Mouse (Mus musculus) kidney, postnatal 0 days (tissue): Measurements from ENCODE around the gene Ints7. TPM values are rescaled to one million over a fixed set of nuclear protein-coding genes. Genes with fewer than 3 reads are reported as not detected.

Experiments used
- ATAC-seq: fragments of 200-750 bp; cut with Nextera tagmentation; replicated peaks from 2 replicates; pipeline ENCODE4 v1.8.0; 2017; ENCODE audit warnings: low read depth, moderate number of reproducible peaks, moderate TSS enrichment, moderate library complexity; ENCODE audit not compliant: low FRiP score
- DNase-seq: peaks from one replicate; pipeline ENCODE4 v3.0.0-alpha.2; 2016; ENCODE audit warnings: low spot score
- H3K27ac ChIP-seq: fragments of 300-500 bp; sonication (generic); 2 replicates; pipeline ENCODE4 v1.5.1; 2014; ENCODE audit warnings: mild to moderate bottlenecking
- H3K27me3 ChIP-seq: fragments of 300-500 bp; sonication (generic); 2 replicates; pipeline ENCODE4 v1.6.1; 2014; ENCODE audit warnings: low read length, mixed read lengths; ENCODE audit not compliant: insufficient read depth
- H3K36me3 ChIP-seq: fragments of 300-500 bp; sonication (generic); 2 replicates; pipeline ENCODE4 v1.6.1; 2014; ENCODE audit warnings: low read length, mixed read lengths; ENCODE audit not compliant: insufficient read depth
- H3K4me1 ChIP-seq: fragments of 300-500 bp; sonication (generic); replicated peaks from 2 replicates; pipeline ENCODE4 v1.6.1; 2014; ENCODE audit warnings: antibody characterized with exemption, low read length, mixed read lengths; ENCODE audit not compliant: insufficient read depth
- H3K4me2 ChIP-seq: fragments of 300-500 bp; sonication (generic); 2 replicates; pipeline ENCODE4 v1.6.1; 2014; ENCODE audit warnings: mild to moderate bottlenecking, low read length, moderate library complexity, mixed read lengths
- H3K4me3 ChIP-seq: fragments of 300-500 bp; sonication (generic); replicated peaks from 2 replicates; pipeline ENCODE4 v1.5.1; 2014; ENCODE audit warnings: low read depth, low read length
- H3K9ac ChIP-seq: fragments of 300-500 bp; sonication (generic); 2 replicates; pipeline ENCODE4 v1.6.1; 2014; ENCODE audit warnings: low read depth, low read length
- H3K9me3 ChIP-seq: fragments of 300-500 bp; sonication (generic); replicated peaks from 2 replicates; pipeline ENCODE4 v1.6.1; 2016; ENCODE audit warnings: low read length, inconsistent platforms, mixed read lengths
- CTCF ChIP-seq: IDR thresholded peaks from 2 replicates; pipeline ENCODE4 v1.5.1; 2016; ENCODE audit warnings: antibody characterized with exemption, low read depth, mild to moderate bottlenecking, moderate library complexity
- WGBS: fragments of 180-500 bp; shearing (Covaris S2); extraction: QIAGEN DNeasy Blood & Tissue Kit; methylation state at CpG from one replicate; pipeline ENCODE4 v1.1.7; 2014; 5-methylcytosine and 5-hydroxymethylcytosine counted together
- polyA plus RNA-seq: library from polyadenylated mRNA; unstranded; fragments of >200 nt; fragmentation: Nextera tagmentation; extraction: Ambion mirVana; gene quantifications from 2 replicates; pipeline ENCODE4 v1.2.1, GENCODE M21; 2015

Gene Ints7
- polyA plus RNA-seq, 1 experiment from 2014 or later: 31.7 TPM

DNA sequence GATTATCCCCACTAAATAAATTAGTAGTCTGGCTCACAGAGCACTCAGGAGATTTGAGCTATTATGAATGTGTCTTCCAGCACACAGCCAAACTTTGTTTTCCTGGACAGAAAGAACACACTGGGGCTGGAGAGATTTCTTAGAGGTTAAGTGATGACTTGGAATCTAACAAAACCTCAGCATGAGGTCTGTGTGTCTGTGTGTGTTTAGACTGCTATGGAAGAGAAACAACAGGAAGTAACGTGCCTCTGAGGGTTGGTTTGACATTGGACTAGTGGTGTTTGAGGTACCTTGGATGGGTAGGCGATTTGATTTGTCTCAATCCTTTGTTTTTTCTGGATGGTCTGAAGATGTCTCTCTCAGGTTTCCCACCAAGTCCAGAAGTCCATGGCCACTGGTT is 58.7 kb downstream of the Ints7 start:
- DNase-seq (no peak), ATAC-seq (no peak)
- H3K27me3 ChIP-seq: no peaks in the 10 kb centered on the region
- WGBS: 68% methylated on average over 2 of the region's 2 CpGs
- H3K4me1 ChIP-seq: no peaks in the 10 kb centered on the region
- H3K4me3 ChIP-seq: no peak overlapping the region
- TF ChIP-seq CTCF: no peak
- H3K27ac ChIP-seq: no peak overlapping the region
- H3K9me3 ChIP-seq: no peaks in the 10 kb centered on the region
- H3K4me2 ChIP-seq: no peak overlapping the region
- no peak overlapping the region for H3K9ac ChIP-seq
- H3K36me3 ChIP-seq: no peaks in the 10 kb centered on the region

DNA sequence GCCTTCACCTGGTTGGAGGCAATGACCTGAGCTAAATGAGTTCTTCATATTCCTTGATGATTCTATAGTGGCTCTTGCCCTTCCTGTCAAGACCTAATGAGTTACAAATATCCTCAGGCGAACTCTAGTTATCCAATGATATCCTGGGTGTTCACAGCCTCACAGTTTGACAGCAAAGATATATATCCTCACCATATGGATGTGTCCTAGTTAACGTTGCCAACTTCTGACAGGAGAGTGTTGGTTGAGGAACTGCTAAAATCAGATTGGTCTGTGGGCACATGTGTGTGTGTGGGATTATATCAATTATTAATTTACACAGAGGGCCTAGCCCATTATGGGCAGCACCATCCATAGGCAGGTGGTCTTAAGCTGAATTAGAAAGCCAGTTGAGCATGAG is 63.0 kb downstream of the Ints7 start:
- WGBS: 83% methylated on average over 2 of the region's 2 CpGs
- no peak for ATAC-seq
- no peak overlapping the region for H3K9ac ChIP-seq

DNA sequence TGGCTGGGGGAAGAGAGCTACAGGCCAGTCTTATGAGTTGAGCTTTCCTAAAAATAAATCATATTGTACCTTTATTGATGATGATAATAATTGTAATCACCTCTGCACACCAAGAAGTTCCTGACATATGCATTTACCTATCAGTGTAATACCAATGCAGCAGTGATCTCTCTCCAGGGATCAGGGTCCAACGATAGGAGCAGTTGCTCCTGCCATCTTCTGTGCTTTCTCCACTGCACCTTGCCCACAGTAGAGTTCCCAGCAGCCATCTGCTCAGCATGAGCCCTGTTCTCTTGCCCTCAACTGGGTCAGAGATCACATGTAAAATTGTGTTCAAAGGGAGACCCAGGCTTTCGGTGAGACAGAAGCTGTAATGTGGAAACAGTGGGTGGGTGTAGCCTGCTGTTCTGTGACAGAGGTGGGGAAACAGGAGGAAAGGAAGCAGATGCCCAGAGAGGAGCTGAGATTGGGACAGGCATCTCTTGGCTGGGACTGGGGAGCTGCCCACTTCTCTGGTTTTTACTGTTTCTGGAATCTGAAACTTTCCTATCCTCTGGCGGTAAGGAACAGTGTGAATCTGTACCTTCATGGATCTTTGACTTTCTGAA is 63.9 kb downstream of the Ints7 start:
- peaks cover 3% of the 10 kb centered on the region; the same call in 1 of the 2 replicates for H3K4me1 ChIP-seq
- H3K4me2 ChIP-seq: no peak overlapping the region
- ATAC-seq (no peak), DNase-seq (no peak)
- H3K27ac ChIP-seq: no peak overlapping the region
- no peaks in the 10 kb centered on the region for H3K36me3 ChIP-seq
- H3K4me3 ChIP-seq: no peak overlapping the region
- no peak overlapping the region for H3K9ac ChIP-seq
- H3K9me3 ChIP-seq: no peaks in the 10 kb centered on the region
- no peaks in the 10 kb centered on the region for H3K27me3 ChIP-seq
- no peak for TF ChIP-seq CTCF
- WGBS: 74% methylated on average over 3 of the region's 3 CpGs

More for the DNA sequence above, 63.0 kb downstream of the Ints7 start:
- no peak overlapping the region for H3K27ac ChIP-seq
- H3K9me3 ChIP-seq: no peaks in the 10 kb centered on the region
- H3K36me3 ChIP-seq: no peaks in the 10 kb centered on the region
- no peaks in the 10 kb centered on the region for H3K27me3 ChIP-seq
- H3K4me3 ChIP-seq: no peak overlapping the region
- peaks cover 3% of the 10 kb centered on the region; the same call in 1 of the 2 replicates for H3K4me1 ChIP-seq
- DNase-seq: no peak
- TF ChIP-seq CTCF: no peak
- no peak overlapping the region for H3K4me2 ChIP-seq

DNA sequence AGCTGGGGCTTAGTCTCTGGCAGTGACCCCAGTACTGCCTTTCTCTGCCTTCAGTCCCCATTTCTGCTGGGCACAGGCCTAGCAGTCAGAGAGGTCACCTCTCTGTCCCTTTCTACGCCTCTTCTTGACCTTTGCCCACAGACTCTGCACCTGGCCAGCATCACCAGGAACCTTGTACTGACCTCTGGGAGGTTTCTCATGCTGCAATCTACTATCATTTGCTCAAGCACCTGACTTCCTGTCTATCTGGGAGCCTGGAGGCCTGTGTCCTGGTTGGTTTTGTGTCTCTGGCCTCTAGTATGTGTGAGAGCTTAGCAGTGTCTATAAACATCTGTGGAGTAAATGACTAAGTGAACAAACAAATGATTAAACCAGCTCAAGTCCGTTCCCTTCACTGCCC is 64.7 kb downstream of the Ints7 start:
- Histone ChIP-seq H3K36me3 (no peaks in the 10 kb centered on the region), H3K4me1 (peaks cover 3% of the 10 kb centered on the region; the same call in 1 of the 2 replicates), H3K9ac (no peak overlapping the region), H3K27ac (peak overlapping the region; percentile 20; the same call in 1 of the 2 replicates), H3K9me3 (no peaks in the 10 kb centered on the region), H3K4me2 (no peak overlapping the region), H3K4me3 (no peak overlapping the region), H3K27me3 (no peaks in the 10 kb centered on the region)
- DNase-seq: no peak
- TF ChIP-seq CTCF: no peak
- ATAC-seq: peak; percentile 40
- 70% methylated on average over 2 of the region's 2 CpGs for WGBS

DNA sequence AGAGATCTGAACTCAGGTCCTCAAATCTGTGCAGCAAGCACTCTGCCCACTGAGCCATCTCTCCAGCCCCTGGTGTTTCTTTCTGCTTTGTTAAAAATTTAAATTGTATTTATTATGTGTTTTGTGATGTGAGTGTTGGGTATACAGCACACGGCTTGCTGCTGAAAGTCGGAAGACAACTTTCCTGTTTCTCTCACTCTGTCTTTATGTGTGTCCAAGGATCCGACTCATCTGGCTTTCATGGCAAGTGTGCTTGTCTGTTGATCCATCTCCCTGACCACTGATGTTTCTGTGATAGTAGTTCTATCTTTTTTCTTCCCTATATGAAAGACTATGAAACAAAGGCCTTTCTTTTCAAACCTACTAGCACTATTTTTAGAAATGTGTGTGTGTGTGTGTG is 65.4 kb downstream of the Ints7 start:
- no peak for ATAC-seq
- H3K9me3 ChIP-seq: no peaks in the 10 kb centered on the region
- 84% methylated on average over 3 of the region's 3 CpGs for WGBS

DNA sequence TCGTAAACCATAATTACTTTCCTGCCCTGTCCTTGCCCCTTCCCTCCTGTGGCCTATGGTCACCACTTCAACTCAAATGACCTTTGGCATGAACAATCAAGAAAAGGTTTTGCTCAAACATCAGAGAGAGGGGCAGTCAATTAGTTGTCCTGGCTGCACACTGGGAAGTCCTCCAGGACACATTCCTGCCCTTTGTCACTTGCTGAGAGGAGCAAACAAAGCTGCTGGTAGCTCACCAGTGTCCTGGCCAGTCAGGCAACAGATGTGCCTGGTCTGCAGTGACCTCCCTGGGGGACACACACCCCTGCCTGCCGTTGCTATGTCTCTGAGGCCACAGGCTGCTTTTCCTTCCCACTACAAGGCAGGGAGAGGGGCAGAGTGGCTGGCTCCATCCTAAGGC is 66.0 kb downstream of the Ints7 start:
- Histone ChIP-seq H3K27me3 (no peaks in the 10 kb centered on the region), H3K36me3 (no peaks in the 10 kb centered on the region), H3K9ac (no peak overlapping the region), H3K27ac (0 out of 2 replicates have a peak overlapping the region, but pooled peaks have one; percentile 8), H3K4me2 (no peak overlapping the region), H3K9me3 (no peaks in the 10 kb centered on the region), H3K4me3 (no peak overlapping the region), H3K4me1 (peaks cover 3% of the 10 kb centered on the region; the same call in 1 of the 2 replicates)
- TF ChIP-seq CTCF: no peak
- peak; percentile 49; the same call in 1 of the 2 replicates for ATAC-seq
- 29% methylated on average over 2 of the region's 2 CpGs for WGBS
- peak; percentile 56 for DNase-seq

More for the DNA sequence above, 65.4 kb downstream of the Ints7 start:
- no peak overlapping the region for H3K4me2 ChIP-seq
- no peak for DNase-seq
- no peak overlapping the region for H3K9ac ChIP-seq
- no peaks in the 10 kb centered on the region for H3K27me3 ChIP-seq
- no peaks in the 10 kb centered on the region for H3K36me3 ChIP-seq
- no peak for TF ChIP-seq CTCF
- H3K4me1 ChIP-seq: peaks cover 3% of the 10 kb centered on the region; the same call in 1 of the 2 replicates
- no peak overlapping the region for H3K4me3 ChIP-seq
- H3K27ac ChIP-seq: peak overlapping the region; percentile 10; the same call in 1 of the 2 replicates

DNA sequence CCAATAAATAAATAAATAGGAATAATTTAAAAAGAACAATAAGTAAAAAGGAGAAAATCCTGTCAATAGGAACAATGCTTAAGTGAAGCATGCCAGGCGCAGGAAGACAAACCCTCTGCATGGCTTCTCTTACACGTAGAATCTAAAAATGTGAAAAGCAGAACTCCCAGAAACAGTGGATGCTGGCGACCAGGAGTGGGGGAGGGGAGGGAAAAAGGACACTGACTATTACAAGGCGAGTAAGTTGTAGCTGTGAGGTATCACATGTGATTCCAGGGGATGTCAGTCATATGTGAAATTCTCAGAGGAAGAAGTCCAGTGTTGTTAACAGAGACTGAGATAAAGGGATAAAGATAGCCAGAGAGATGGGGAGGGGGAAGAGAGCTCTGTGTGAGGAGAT is 67.5 kb downstream of the Ints7 start:
- H3K36me3 ChIP-seq: no peaks in the 10 kb centered on the region
- H3K4me1 ChIP-seq: peaks cover 3% of the 10 kb centered on the region; the same call in 1 of the 2 replicates
- no peak overlapping the region for H3K4me2 ChIP-seq
- no peak overlapping the region for H3K27ac ChIP-seq
- TF ChIP-seq CTCF: no peak
- DNase-seq: no peak
- WGBS: 68% methylated on average over 4 of the region's 4 CpGs
- ATAC-seq: no peak
- no peaks in the 10 kb centered on the region for H3K9me3 ChIP-seq
- no peak overlapping the region for H3K9ac ChIP-seq
- H3K27me3 ChIP-seq: no peaks in the 10 kb centered on the region
- H3K4me3 ChIP-seq: no peak overlapping the region
